Mouse (Mus musculus) heart, postnatal 0 days (tissue): Measurements from ENCODE around the gene Ogdh.

ENCODE experiments used
- CTCF ChIP-seq: IDR thresholded peaks from 2 replicates; pipeline ENCODE4 v1.5.1; 2016; ENCODE audit warnings: antibody characterized with exemption, control low read depth, low read depth
- EP300 ChIP-seq: IDR thresholded peaks from 2 replicates; pipeline ENCODE4 v1.6.1; 2016; ENCODE audit warnings: antibody characterized with exemption, low read depth

- TF ChIP-seq CTCF (no peak), EP300 (no peak)
Measured at GRCm38 (mm10) chr11:6305943-6306430, 14.6 kb downstream of the Ogdh start.
